Mouse (Mus musculus): Measurements from ENCODE around the gene Upf2.
"Not testable (repeated sequence)": the region's sequence is repeated elsewhere in the genome, so short reads cannot be mapped to it uniquely, and the experiment has no call there.

Gene Upf2

GRCm38 (mm10) chr2:5948964-5949363 lies 2.3 kb upstream of the Upf2 start:
- no peak for DNase-seq (ENCODE audit: extremely low read depth, insufficient read length, low spot score)

GRCm38 (mm10) chr2:5949821-5950220 lies 1.4 kb upstream of the Upf2 start:
- DNase-seq (ENCODE audit: extremely low read depth, insufficient read length, low spot score), result not testable (repeated sequence)

GRCm38 (mm10) chr2:5950305-5950704 lies 964 bp upstream of the Upf2 start:
- DNase-seq (ENCODE audit: extremely low read depth, insufficient read length, low spot score), result no peak

- no peak for DNase-seq (ENCODE audit: extremely low read depth, insufficient read length, low spot score)
These were observed 447 bp downstream of the Upf2 start for GRCm38 (mm10) chr2:5951621-5952211.

- DNase-seq (ENCODE audit: extremely low read depth, insufficient read length, low spot score), result no peak
These were observed 6.4 kb downstream of the Upf2 start for GRCm38 (mm10) chr2:5957705-5958104.

GRCm38 (mm10) chr2:5962265-5962664 lies 11.0 kb downstream of the Upf2 start:
- no peak for DNase-seq (ENCODE audit: extremely low read depth, insufficient read length, low spot score)

GRCm38 (mm10) chr2:5963729-5964128 lies 12.5 kb downstream of the Upf2 start:
- DNase-seq (ENCODE audit: extremely low read depth, insufficient read length, low spot score), result not testable (repeated sequence)

GRCm38 (mm10) chr2:5965972-5966371 lies 14.7 kb downstream of the Upf2 start:
- no peak for DNase-seq (ENCODE audit: extremely low read depth, insufficient read length, low spot score)

GRCm38 (mm10) chr2:5970629-5971028 lies 19.4 kb downstream of the Upf2 start:
- DNase-seq (ENCODE audit: extremely low read depth, insufficient read length, low spot score), result not testable (repeated sequence)

- DNase-seq (ENCODE audit: extremely low read depth, insufficient read length, low spot score), result no peak
These were observed 26.3 kb downstream of the Upf2 start for GRCm38 (mm10) chr2:5977532-5977931.

- no peak for DNase-seq (ENCODE audit: extremely low read depth, insufficient read length, low spot score)
These were observed 44.3 kb downstream of the Upf2 start for GRCm38 (mm10) chr2:5995538-5995937.

GRCm38 (mm10) chr2:6003949-6004348 lies 52.7 kb downstream of the Upf2 start:
- no peak for DNase-seq (ENCODE audit: extremely low read depth, insufficient read length, low spot score)

GRCm38 (mm10) chr2:6014532-6014931 lies 63.3 kb downstream of the Upf2 start:
- no peak for DNase-seq (ENCODE audit: extremely low read depth, insufficient read length, low spot score)

GRCm38 (mm10) chr2:6015182-6015581 lies 63.9 kb downstream of the Upf2 start:
- DNase-seq (ENCODE audit: extremely low read depth, insufficient read length, low spot score), result not testable (repeated sequence)

- no peak for DNase-seq (ENCODE audit: extremely low read depth, insufficient read length, low spot score)
These were observed 69.3 kb downstream of the Upf2 start for GRCm38 (mm10) chr2:6020570-6020969.

GRCm38 (mm10) chr2:6042644-6043043 lies 91.4 kb downstream of the Upf2 start:
- DNase-seq (ENCODE audit: extremely low read depth, insufficient read length, low spot score), result no peak

GRCm38 (mm10) chr2:6046796-6047195 lies 95.5 kb downstream of the Upf2 start:
- DNase-seq (ENCODE audit: extremely low read depth, insufficient read length, low spot score), result no peak

GRCm38 (mm10) chr2:6048570-6048969 lies 97.3 kb downstream of the Upf2 start:
- no peak for DNase-seq (ENCODE audit: extremely low read depth, insufficient read length, low spot score)

GRCm38 (mm10) chr2:6049018-6049417 lies 97.7 kb downstream of the Upf2 start:
- DNase-seq (ENCODE audit: extremely low read depth, insufficient read length, low spot score), result no peak

GRCm38 (mm10) chr2:6055466-6055865 lies 104.2 kb downstream of the Upf2 start:
- no peak for DNase-seq (ENCODE audit: extremely low read depth, insufficient read length, low spot score)

- DNase-seq (ENCODE audit: extremely low read depth, insufficient read length, low spot score), result no peak
These were observed 105.2 kb downstream of the Upf2 start for GRCm38 (mm10) chr2:6056518-6056917.

GRCm38 (mm10) chr2:6059291-6059690 lies 108.0 kb downstream of the Upf2 start:
- no peak for DNase-seq (ENCODE audit: extremely low read depth, insufficient read length, low spot score)
